Mouse (Mus musculus): ENCODE data around the gene Prcc. TPM values are rescaled to one million over a fixed set of nuclear protein-coding genes. Genes with fewer than 3 reads are reported as not detected.

The Prcc gene
- 27.3 and 46.0 TPM in 2 replicates for polyA plus RNA-seq (2012; rRNA removed; ENCODE audit: low replicate concordance)

GRCm38 (mm10) chr3:87885281-87886003, at the start of gene Prcc:
TSS of gene Prcc (minus strand) at chr3:87885608.

GRCm38 (mm10) chr3:87930078-87930795, 44.8 kb upstream of the Prcc start, which contains the start of the genes Isg20l2 and Rrnad1:
TSS of gene Isg20l2 (plus strand) at chr3:87930314.
TSS of gene Rrnad1 (minus strand) at chr3:87930717.

GRCm38 (mm10) chr3:87919336-87920108, 34.1 kb upstream of the Prcc start, which contains the start of gene Mrpl24:
TSS of gene Mrpl24 (plus strand) at chr3:87919506.

GRCm38 (mm10) chr3:87905880-87906485, 20.6 kb upstream of the Prcc start, which contains the start of gene Hdgf:
TSS of gene Hdgf (plus strand) at chr3:87906321.

GRCm38 (mm10) chr3:87846650-87847110, 38.7 kb downstream of the Prcc start, which contains the start of gene Sh2d2a:
TSS of gene Sh2d2a (plus strand) at chr3:87846755.

GRCm38 (mm10) chr3:87824206-87824605, 61.2 kb downstream of the Prcc start, which contains the start of gene Pear1:
TSS of gene Pear1 (minus strand) at chr3:87824306.

Other genes with a start within 250 kb of the Prcc start
- 0.59 and 0.69 TPM in 2 replicates for gene Lrrc71, start 137.0 kb downstream of the Prcc start, polyA plus RNA-seq (2012; rRNA removed; ENCODE audit: low replicate concordance)
- gene Ntrk1, start 90.4 kb downstream of the Prcc start, polyA plus RNA-seq (2012; rRNA removed; ENCODE audit: low replicate concordance), result 0.59 and 3.7 TPM in 2 replicates
- gene Insrr, start 88.7 kb downstream of the Prcc start, polyA plus RNA-seq (2012; rRNA removed; ENCODE audit: low replicate concordance), result 0.06 and 0.39 TPM in 2 replicates
- 102 and 106 TPM in 2 replicates for gene Pear1, start 61.3 kb downstream of the Prcc start, polyA plus RNA-seq (2012; rRNA removed; ENCODE audit: low replicate concordance)
- gene Sh2d2a, start 38.9 kb downstream of the Prcc start, polyA plus RNA-seq (2012; rRNA removed; ENCODE audit: low replicate concordance), result 0.92 and 3.1 TPM in 2 replicates
- 95.2 and 115 TPM in 2 replicates for gene Hdgf, start 20.7 kb upstream of the Prcc start, polyA plus RNA-seq (2012; rRNA removed; ENCODE audit: low replicate concordance)
- 55.5 and 56.0 TPM in 2 replicates for gene Mrpl24, start 33.9 kb upstream of the Prcc start, polyA plus RNA-seq (2012; rRNA removed; ENCODE audit: low replicate concordance)
- 11.2 and 25.2 TPM in 2 replicates for gene Isg20l2, start 44.7 kb upstream of the Prcc start, polyA plus RNA-seq (2012; rRNA removed; ENCODE audit: low replicate concordance)
- 25.5 and 39.3 TPM in 2 replicates for gene Rrnad1, start 45.1 kb upstream of the Prcc start, polyA plus RNA-seq (2012; rRNA removed; ENCODE audit: low replicate concordance)
- gene Crabp2, start 63.1 kb upstream of the Prcc start, polyA plus RNA-seq (2012; rRNA removed; ENCODE audit: low replicate concordance), result 5.0 TPM in 1 of 2 replicates, not detected in the other
- gene Nes, start 85.5 kb upstream of the Prcc start, polyA plus RNA-seq (2012; rRNA removed; ENCODE audit: low replicate concordance), result 7.7 and 9.3 TPM in 2 replicates
- not detected in 2 replicates for gene Bcan, start 114.6 kb upstream of the Prcc start, polyA plus RNA-seq (2012; rRNA removed; ENCODE audit: low replicate concordance)
- 0.10 TPM in 1 of 2 replicates, not detected in the other for gene Hapln2, start 142.0 kb upstream of the Prcc start, polyA plus RNA-seq (2012; rRNA removed; ENCODE audit: low replicate concordance)
- 4.1 and 19.7 TPM in 2 replicates for gene Gpatch4, start 157.5 kb upstream of the Prcc start, polyA plus RNA-seq (2012; rRNA removed; ENCODE audit: low replicate concordance)
- 119 and 130 TPM in 2 replicates for gene Naxe, start 172.9 kb upstream of the Prcc start, polyA plus RNA-seq (2012; rRNA removed; ENCODE audit: low replicate concordance)
- gene Ttc24, start 192.7 kb upstream of the Prcc start, polyA plus RNA-seq (2012; rRNA removed; ENCODE audit: low replicate concordance), result not detected in 2 replicates
- gene Iqgap3, start 196.4 kb upstream of the Prcc start, polyA plus RNA-seq (2012; rRNA removed; ENCODE audit: low replicate concordance), result 1.4 and 12.8 TPM in 2 replicates

Data from subcutaneous adipose tissue, adult 2 months (tissue).